Mouse (Mus musculus) natural killer cell, adult 2 months (primary cell): ENCODE results near the gene Ddah2.

Experiments used
- DNase-seq, 2 experiments: peaks; one replicate each; pipeline ENCODE4 v3.0.0; 2022; ENCODE audit warnings: low spot score in 2 of 2

Ddah2 gene

GRCm38 (mm10) chr17:35077285-35077684, 18.4 kb downstream of the Ddah2 start:
- no peak for DNase-seq

- DNase-seq, result no peak
Measured at GRCm38 (mm10) chr17:35077786-35078233, 19.0 kb downstream of the Ddah2 start, which contains the start of gene Ly6g6d. Gene Ly6g6d, minus strand, starts transcription at chr17:35078065.

GRCm38 (mm10) chr17:35079778-35080177, 20.9 kb downstream of the Ddah2 start:
- DNase-seq, result no peak

- DNase-seq, result no peak
Measured at GRCm38 (mm10) chr17:35080248-35080647, 21.4 kb downstream of the Ddah2 start.

GRCm38 (mm10) chr17:35080710-35081109, 21.9 kb downstream of the Ddah2 start:
- DNase-seq, result no peak

GRCm38 (mm10) chr17:35082841-35083576, 24.2 kb downstream of the Ddah2 start:
- DNase-seq, result no peak

- no peak for DNase-seq
Measured at GRCm38 (mm10) chr17:35083929-35084497, 25.2 kb downstream of the Ddah2 start.

- DNase-seq, result no peak
Measured at GRCm38 (mm10) chr17:35085208-35085865, 26.5 kb downstream of the Ddah2 start, which contains the start of gene Ly6g6f. Gene Ly6g6f, minus strand, starts transcription at chr17:35085610.

GRCm38 (mm10) chr17:35088151-35088550, 29.3 kb downstream of the Ddah2 start:
- DNase-seq, result no peak

- peak; percentile 92 to 94 for DNase-seq
Measured at GRCm38 (mm10) chr17:35088825-35089644, 30.2 kb downstream of the Ddah2 start, which contains the start of gene Abhd16a. Gene Abhd16a, plus strand, starts transcription at chr17:35089263.

- no peak for DNase-seq
Measured at GRCm38 (mm10) chr17:35090166-35090932, 31.5 kb downstream of the Ddah2 start.

GRCm38 (mm10) chr17:35092403-35093198, 33.8 kb downstream of the Ddah2 start:
- no peak for DNase-seq

- no peak for DNase-seq
Measured at GRCm38 (mm10) chr17:35094475-35095365, 35.9 kb downstream of the Ddah2 start.

- DNase-seq, result no peak
Measured at GRCm38 (mm10) chr17:35096597-35096996, 37.8 kb downstream of the Ddah2 start.

GRCm38 (mm10) chr17:35097164-35097655, 38.4 kb downstream of the Ddah2 start:
- DNase-seq, result no peak

- DNase-seq, result no peak
Measured at GRCm38 (mm10) chr17:35100196-35100765, 41.4 kb downstream of the Ddah2 start.

GRCm38 (mm10) chr17:35101161-35101560, 42.3 kb downstream of the Ddah2 start:
- no peak for DNase-seq

GRCm38 (mm10) chr17:35102299-35102698, 43.5 kb downstream of the Ddah2 start:
- no peak for DNase-seq
